Mouse (Mus musculus) midbrain, postnatal 0 days (tissue): ENCODE results near the gene Gng11. TPM values are rescaled to one million over a fixed set of nuclear protein-coding genes. Genes with fewer than 3 reads are reported as not detected.

Experiments
- ATAC-seq: fragments of 200-750 bp; cut with Nextera tagmentation; 2 replicates; pipeline ENCODE4 v1.8.0; 2017; ENCODE audit warnings: moderate number of reproducible peaks, mild to moderate bottlenecking, moderate TSS enrichment, moderate library complexity; ENCODE audit not compliant: low FRiP score
- DNase-seq: peaks from one replicate; pipeline ENCODE4 v3.0.0-alpha.2; 2015; ENCODE audit warnings: low spot score
- H3K27ac ChIP-seq: fragments of 300-500 bp; sonication (generic); 2 replicates; pipeline ENCODE4 v1.5.1; 2014; ENCODE audit warnings: low read depth, mild to moderate bottlenecking, low read length, mixed read lengths
- H3K27me3 ChIP-seq: fragments of 300-500 bp; sonication (generic); 2 replicates; pipeline ENCODE4 v1.6.1; 2014; ENCODE audit warnings: low read length, control low read depth, mixed read lengths; ENCODE audit not compliant: insufficient read depth
- H3K36me3 ChIP-seq: fragments of 300-500 bp; sonication (generic); 2 replicates; pipeline ENCODE4 v1.6.1; 2014; ENCODE audit warnings: low read length, control low read depth, mixed read lengths; ENCODE audit not compliant: insufficient read depth
- H3K4me1 ChIP-seq: fragments of 300-500 bp; sonication (generic); 2 replicates; pipeline ENCODE4 v1.6.1; 2014; ENCODE audit warnings: mild to moderate bottlenecking, control low read depth, antibody characterized with exemption, low read length, mixed read lengths; ENCODE audit not compliant: insufficient read depth
- H3K4me2 ChIP-seq: fragments of 300-500 bp; sonication (generic); 2 replicates; pipeline ENCODE4 v1.6.1; 2014; ENCODE audit warnings: low read depth, mild to moderate bottlenecking, low read length, mixed read lengths; ENCODE audit not compliant: poor library complexity, severe bottlenecking
- H3K4me3 ChIP-seq: fragments of 300-500 bp; sonication (generic); 2 replicates; pipeline ENCODE4 v1.5.1; 2014; ENCODE audit warnings: low read depth, mild to moderate bottlenecking, low read length, moderate library complexity
- H3K9ac ChIP-seq: fragments of 300-500 bp; sonication (generic); replicated peaks from 2 replicates; pipeline ENCODE4 v1.6.1; 2014; ENCODE audit warnings: mild to moderate bottlenecking, low read length, moderate library complexity, mixed read lengths; ENCODE audit not compliant: poor library complexity, severe bottlenecking
- H3K9me3 ChIP-seq: fragments of 300-500 bp; sonication (generic); 2 replicates; pipeline ENCODE4 v1.6.1; 2016; ENCODE audit warnings: low read length, control low read depth
- CTCF ChIP-seq: IDR thresholded peaks from 2 replicates; pipeline ENCODE4 v1.5.1; 2016; ENCODE audit warnings: antibody characterized with exemption, mild to moderate bottlenecking
- WGBS: fragments of 180-500 bp; shearing (Covaris S2); extraction: QIAGEN DNeasy Blood & Tissue Kit; methylation state at CpG from one replicate; pipeline ENCODE4 v1.1.7; 2014; 5-methylcytosine and 5-hydroxymethylcytosine counted together
- polyA plus RNA-seq: library from polyadenylated mRNA; unstranded; fragments of >200 nt; fragmentation: Nextera tagmentation; extraction: Ambion mirVana; gene quantifications from 2 replicates; pipeline ENCODE4 v1.2.1, GENCODE M21; 2015
- total RNA-seq: library from RNA; depleted of rRNA; stranded (reverse); fragments of >200 nt; gene quantifications from 2 replicates; pipeline ENCODE4 v1.2.3, GENCODE M21; 2014

Gng11 gene
- total and polyA plus RNA-seq, 2 experiments from 2014 or later = 11.2 to 23.4 TPM

DNA sequence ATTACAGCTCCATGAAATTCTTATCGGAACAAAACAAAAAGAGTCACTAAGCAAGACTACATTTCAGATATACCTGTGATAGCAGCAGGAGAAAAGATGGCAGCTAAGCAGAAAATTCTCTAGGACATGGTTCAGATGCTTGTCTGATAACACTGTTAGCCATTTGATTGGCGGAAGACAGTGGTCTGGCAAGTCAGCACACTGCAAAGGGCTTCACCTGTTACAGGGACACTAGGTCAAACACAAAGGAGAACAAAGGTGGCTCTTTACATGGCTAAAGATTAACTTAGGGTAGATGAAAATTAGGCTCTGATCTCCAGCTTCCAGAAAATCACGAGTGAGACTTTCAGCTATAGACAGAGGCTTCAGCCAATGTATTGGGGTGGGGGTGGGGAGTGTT, 15.0 kb upstream of the Gng11 start, which contains the start of gene Tfpi2:
TSS of gene Tfpi2 (minus strand) at position 170 of the 400 bp plus-strand sequence.
- whole genome bisulfite sequencing = 82% methylated on average over 3 of the region's 3 CpGs
- Histone ChIP-seq H3K4me2 (no peak within 1 kb of the TSS), H3K9ac (no peak within 1 kb of the TSS), H3K4me1 (no peaks in the 10 kb centered on the region), H3K9me3 (no peaks in the 10 kb centered on the region), H3K36me3 (no peaks in the 10 kb centered on the region), H3K27ac (no peak within 1 kb of the TSS), H3K27me3 (no peaks in the 10 kb centered on the region), H3K4me3 (no peak within 1 kb of the TSS)
- TF ChIP-seq CTCF = no peak
- ATAC-seq = no peak
- no peak for DNase-seq

DNA sequence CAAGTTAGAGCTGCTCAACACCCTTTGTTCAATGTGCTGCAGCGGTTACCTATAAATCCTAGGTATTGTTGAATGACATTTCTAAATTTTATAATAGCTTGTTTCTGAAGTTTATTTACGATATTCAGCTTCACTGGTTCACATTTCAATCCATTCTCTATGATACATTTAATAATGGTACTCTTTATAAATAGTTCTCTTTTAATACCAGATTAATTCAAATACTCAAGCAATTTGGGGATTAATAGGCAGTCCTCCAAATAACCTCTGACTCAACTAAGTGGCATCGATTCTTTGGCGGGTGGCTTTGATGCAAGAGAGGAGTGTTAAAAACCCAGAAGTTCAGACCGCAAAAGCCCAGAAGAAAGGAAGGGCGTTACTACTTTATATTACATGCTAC, 10.2 kb upstream of the Gng11 start, which contains the start of gene Gngt1:
TSS of gene Gngt1 (plus strand) at position 301 of the 400 bp plus-strand sequence.
- H3K4me3 ChIP-seq = no peak within 1 kb of the TSS
- ATAC-seq = no peak
- H3K27ac ChIP-seq = no peak within 1 kb of the TSS
- H3K4me2 ChIP-seq = no peak within 1 kb of the TSS
- no peaks in the 10 kb centered on the region for H3K4me1 ChIP-seq
- H3K9me3 ChIP-seq = no peaks in the 10 kb centered on the region
- 86% methylated on average over 6 of the region's 6 CpGs for WGBS
- TF ChIP-seq CTCF = no peak
- no peak for DNase-seq
- no peaks in the 10 kb centered on the region for H3K36me3 ChIP-seq
- H3K9ac ChIP-seq = no peak within 1 kb of the TSS
- no peaks in the 10 kb centered on the region for H3K27me3 ChIP-seq

DNA sequence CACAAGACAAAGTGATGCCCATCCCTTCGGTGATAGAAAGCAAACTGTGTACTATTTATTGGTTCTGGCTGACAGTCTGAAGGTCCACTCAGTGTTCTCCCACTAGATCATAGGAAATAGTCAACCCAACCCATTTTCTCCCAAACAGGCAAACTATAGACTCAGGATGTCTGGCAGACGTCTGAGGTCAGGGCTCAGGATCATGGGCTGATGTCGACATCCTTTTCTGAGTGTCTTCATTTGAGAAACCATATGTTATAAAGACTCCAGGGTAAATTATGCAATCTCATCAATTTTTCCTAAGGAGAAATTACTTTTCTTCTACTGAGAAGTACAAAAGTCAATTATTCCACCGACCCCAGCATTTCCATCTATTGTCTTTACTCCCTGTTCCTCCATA, 5.6 kb upstream of the Gng11 start:
- DNase-seq (no peak), ATAC-seq (no peak)
- Histone ChIP-seq H3K4me1 (no peaks in the 10 kb centered on the region), H3K27me3 (no peaks in the 10 kb centered on the region), H3K36me3 (no peaks in the 10 kb centered on the region), H3K4me2 (no peak overlapping the region), H3K9me3 (no peaks in the 10 kb centered on the region), H3K9ac (no peak overlapping the region), H3K4me3 (no peak overlapping the region), H3K27ac (no peak overlapping the region)
- no peak for TF ChIP-seq CTCF
- 85% methylated on average over 4 of the region's 4 CpGs for WGBS

DNA sequence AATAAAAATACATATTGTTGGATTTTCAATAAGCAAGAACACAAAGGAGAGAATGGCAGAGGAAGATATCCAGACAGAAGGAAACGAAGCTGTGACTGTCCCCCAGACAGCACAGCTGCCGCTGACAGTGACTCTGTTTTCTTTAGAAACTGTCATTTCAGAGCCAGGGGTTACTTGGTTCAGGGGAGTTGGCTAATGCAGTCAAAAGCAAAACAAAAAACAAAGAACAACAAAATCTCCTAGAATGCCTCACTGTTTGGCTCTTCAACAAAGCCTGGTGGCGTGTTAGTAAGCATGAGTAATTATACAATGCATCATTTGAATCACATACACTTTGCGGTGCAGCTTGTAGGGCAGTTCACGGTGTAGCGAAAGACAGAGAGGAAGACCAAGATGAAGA, 4.4 kb upstream of the Gng11 start:
- DNase-seq = no peak
- 60% methylated on average over 6 of the region's 6 CpGs for WGBS
- no peak overlapping the region for H3K9ac ChIP-seq

DNA sequence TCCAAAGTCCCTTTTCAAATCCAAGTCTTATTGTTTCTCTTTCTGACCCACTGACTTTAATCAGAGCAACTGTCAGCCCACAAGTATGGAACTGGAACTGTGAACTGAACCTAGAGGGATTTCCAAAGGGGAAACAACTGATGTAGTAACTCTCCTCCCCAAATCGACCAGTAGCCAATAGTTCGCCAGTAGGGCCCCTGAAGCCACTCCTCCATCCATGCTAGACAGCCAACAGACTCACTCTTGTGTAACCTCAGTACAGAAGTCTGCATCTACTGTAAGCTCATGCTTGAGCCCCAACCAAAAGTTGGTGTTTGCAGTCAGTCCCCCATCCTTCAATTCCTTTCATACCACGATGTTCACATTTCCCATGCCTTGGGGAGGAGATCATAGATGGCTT, 3.0 kb upstream of the Gng11 start:
- DNase-seq (no peak), ATAC-seq (no peak)
- 90% methylated on average over 3 of the region's 3 CpGs for WGBS
- Histone ChIP-seq H3K27me3 (peaks cover 3% of the 10 kb centered on the region; the same call in 1 of the 2 replicates), H3K4me1 (no peaks in the 10 kb centered on the region), H3K4me2 (no peak overlapping the region), H3K36me3 (no peaks in the 10 kb centered on the region), H3K4me3 (no peak overlapping the region), H3K27ac (no peak overlapping the region), H3K9ac (no peak overlapping the region), H3K9me3 (no peaks in the 10 kb centered on the region)
- TF ChIP-seq CTCF = no peak

More for the DNA sequence above, 4.4 kb upstream of the Gng11 start:
- no peak overlapping the region for H3K4me2 ChIP-seq
- no peak for TF ChIP-seq CTCF
- no peak overlapping the region for H3K27ac ChIP-seq
- no peaks in the 10 kb centered on the region for H3K4me1 ChIP-seq
- no peak for ATAC-seq
- no peaks in the 10 kb centered on the region for H3K36me3 ChIP-seq
- no peak overlapping the region for H3K4me3 ChIP-seq
- no peaks in the 10 kb centered on the region for H3K9me3 ChIP-seq
- H3K27me3 ChIP-seq = peaks cover 3% of the 10 kb centered on the region; the same call in 1 of the 2 replicates

DNA sequence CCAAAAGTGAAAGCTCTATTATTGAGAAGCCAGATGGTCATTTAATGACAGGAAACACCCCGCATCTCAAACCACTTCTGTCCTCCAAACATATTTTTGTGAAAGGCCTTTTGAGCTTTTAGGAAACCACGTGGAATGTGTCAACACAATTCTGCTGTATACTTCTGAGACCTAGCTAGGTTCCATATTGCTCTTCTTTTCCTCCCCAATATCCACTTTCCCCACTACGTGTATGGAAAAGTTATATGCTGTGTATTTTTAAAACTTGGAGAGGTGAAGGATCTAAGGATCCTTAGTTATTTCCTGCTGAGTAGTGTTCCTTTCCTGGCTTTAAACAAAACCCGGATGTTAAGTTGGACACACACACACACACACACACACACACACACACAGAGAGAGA, 259 bp upstream of the Gng11 start:
- Histone ChIP-seq H3K4me3 (no peak overlapping the region), H3K36me3 (no peaks in the 10 kb centered on the region), H3K9ac (no peak overlapping the region), H3K27me3 (peaks cover 3% of the 10 kb centered on the region; the same call in 1 of the 2 replicates), H3K9me3 (no peaks in the 10 kb centered on the region), H3K27ac (no peak overlapping the region), H3K4me2 (no peak overlapping the region; the same call in 1 of the 2 replicates), H3K4me1 (no peaks in the 10 kb centered on the region)
- WGBS = 55% methylated on average over 4 of the region's 4 CpGs
- ATAC-seq (no peak), DNase-seq (no peak)
- TF ChIP-seq CTCF = no peak
